Mouse (Mus musculus): ENCODE results near the gene Abhd16a.
A peak's percentile ranks its signal among the peaks of the same experiment; 100 is the strongest.

Abhd16a gene

DNA sequence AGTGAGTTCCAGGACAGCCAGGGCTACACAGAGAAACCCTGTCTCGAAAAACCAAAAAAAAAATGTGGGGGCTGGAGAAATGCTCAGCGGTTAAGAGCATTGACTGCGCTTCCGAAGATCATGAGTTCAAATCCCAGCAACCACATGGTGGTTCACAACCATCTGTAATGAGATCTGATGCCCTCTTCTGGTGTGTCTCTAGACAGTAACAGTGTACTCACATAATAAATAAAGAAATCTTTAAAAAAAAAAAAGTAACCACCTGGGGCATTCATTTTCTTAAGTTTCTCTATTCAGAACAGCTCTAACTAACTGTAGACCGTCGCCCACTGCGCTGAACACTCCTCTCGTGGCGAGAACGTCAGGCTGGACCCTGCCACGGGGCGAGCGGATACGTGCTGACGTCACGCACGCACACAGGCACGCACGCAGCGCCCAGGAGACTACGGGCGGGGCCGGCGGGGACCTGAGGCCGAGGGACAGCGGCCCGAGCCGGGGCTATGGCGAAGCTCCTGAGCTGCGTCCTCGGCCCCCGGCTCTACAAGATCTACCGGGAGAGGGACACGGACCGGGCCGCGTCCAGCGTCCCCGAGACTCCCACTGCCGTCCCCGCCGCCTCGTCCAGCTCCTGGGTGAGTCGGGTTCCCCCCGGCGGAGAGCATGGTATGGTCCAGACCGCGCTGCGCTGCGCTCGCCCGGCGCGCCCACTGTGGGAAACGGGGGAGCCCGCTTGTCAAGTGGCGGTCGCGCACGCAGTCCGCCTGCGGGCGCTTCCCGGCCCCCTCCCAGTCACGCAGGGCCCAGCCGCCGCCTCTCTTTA, at the start of gene Abhd16a:
Gene Abhd16a, plus strand, starts transcription at position 439 of the 820 bp plus-strand sequence.
- peak; percentile 83 for ATAC-seq (ENCODE audit: insufficient number of reproducible peaks, low FRiP score, low TSS enrichment)

GRCm38 (mm10) chr17:35043794-35044193, 45.3 kb upstream of the Abhd16a start:
- ATAC-seq (ENCODE audit: insufficient number of reproducible peaks, low FRiP score, low TSS enrichment): no peak

DNA sequence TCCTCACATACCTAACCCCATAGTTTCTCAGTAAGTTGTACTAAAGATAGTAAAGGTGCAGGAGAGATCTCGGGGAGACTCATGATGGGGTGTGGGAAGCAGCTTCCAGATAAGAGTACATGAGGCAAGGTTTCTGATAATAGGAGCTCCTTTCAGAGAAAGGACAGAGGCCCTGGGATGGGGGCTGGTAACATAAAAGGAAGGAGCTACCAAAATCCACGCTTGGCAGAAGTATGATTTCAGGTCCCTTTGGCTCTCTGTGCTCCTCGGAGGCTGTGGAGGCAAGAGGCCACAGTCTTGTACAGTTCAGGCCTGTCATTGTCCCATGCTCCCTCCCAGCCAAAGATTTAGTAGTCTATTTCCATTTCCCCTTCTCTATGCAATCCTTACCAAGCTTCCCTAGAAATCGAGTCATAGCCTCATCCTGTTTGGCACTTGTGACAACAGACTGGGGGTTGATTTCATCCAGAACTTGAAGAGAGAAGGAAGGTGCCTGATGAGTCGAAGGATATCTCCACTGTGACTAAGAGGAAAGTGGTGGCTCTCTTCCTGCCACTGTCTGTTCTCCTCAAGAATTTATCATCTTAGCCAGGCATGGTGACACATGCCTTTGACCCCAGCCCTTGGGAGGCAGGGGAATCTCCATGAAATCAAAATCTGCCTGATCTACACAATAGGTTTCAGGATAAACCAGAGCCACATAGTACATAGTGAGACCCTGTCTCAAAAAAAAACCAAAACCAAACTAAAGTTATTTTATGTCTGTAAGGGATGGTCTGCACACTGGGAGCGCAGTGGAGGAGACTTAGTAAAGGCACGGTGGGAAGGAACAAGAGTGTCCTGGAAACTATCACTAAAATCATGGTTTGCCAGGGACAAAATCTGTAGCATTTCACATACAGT, 43.9 kb upstream of the Abhd16a start:
- no peak for ATAC-seq (ENCODE audit: insufficient number of reproducible peaks, low FRiP score, low TSS enrichment)

- ATAC-seq (ENCODE audit: insufficient number of reproducible peaks, low FRiP score, low TSS enrichment): no peak
Measured at GRCm38 (mm10) chr17:35045807-35046680, 43.0 kb upstream of the Abhd16a start.

DNA sequence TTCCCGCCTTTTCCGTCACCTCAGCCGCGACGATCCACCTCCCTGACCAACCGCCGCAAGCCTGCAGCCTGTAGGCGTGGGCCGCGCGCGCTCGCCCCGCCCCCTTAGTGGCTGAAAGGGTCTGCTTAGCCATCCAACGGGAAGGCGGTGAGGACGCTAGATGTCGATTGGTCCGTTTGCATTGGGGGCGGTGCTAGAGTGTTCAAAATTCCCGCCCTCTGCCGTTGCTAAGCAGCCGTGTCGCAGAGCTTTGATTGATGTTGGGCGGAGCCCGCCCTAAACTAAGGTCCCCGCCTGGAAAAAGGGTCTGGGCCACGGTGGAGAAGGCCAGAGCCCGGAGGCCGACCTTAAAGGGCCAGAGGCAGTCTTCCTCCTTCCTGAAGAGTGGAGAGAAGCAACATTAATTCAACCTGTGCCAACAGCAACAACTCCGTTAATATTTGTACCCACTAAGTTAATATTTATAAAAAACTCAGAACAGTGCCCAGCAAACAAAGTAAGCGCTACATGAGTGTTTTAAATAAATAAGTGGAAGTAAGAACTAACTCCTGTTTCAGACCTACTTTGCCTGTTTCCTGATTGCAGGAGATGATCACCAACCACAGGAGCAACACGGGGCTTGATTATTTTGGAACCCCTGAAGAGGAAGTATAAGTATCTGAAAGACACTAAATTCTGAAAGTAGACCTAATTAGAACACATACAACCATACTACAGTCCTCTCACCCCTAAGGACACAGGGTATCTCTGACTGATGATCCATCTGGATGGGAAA, 42.2 kb upstream of the Abhd16a start, which contains the start of gene Msh5:
Gene Msh5, minus strand, starts transcription at position 65 of the 775 bp plus-strand sequence.
- ATAC-seq (ENCODE audit: insufficient number of reproducible peaks, low FRiP score, low TSS enrichment): peak; percentile 95

DNA sequence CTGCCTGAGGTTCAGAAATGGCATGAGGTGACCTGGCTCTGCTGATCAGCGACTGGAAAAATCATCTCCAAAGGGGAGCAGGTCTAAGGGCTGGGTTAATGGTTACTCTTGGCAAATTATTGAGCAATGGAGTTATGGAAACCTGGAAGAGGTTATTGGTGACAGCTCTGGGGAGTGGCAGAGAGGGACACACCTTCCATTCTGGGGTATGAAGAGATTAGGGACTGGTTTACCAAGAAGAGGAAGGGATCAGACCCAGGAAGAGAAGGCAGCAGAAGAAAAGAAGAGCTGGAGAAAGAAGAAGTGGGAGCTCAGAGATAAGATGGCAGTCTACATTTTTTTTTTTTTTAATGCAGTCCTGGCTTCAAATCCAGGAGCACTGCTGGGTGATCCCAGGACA, 41.4 kb upstream of the Abhd16a start:
- no peak for ATAC-seq (ENCODE audit: insufficient number of reproducible peaks, low FRiP score, low TSS enrichment)

- no peak for ATAC-seq (ENCODE audit: insufficient number of reproducible peaks, low FRiP score, low TSS enrichment)
Measured at GRCm38 (mm10) chr17:35048149-35048931, 40.7 kb upstream of the Abhd16a start.

- ATAC-seq (ENCODE audit: insufficient number of reproducible peaks, low FRiP score, low TSS enrichment): no peak
Measured at GRCm38 (mm10) chr17:35048932-35049440, 40.1 kb upstream of the Abhd16a start.

GRCm38 (mm10) chr17:35049561-35050016, 39.5 kb upstream of the Abhd16a start, which contains the start of gene Clic1:
TSS of gene Clic1 (plus strand) at chr17:35049966.
- ATAC-seq (ENCODE audit: insufficient number of reproducible peaks, low FRiP score, low TSS enrichment): no peak

GRCm38 (mm10) chr17:35050126-35050750, 38.8 kb upstream of the Abhd16a start:
- no peak for ATAC-seq (ENCODE audit: insufficient number of reproducible peaks, low FRiP score, low TSS enrichment)

DNA sequence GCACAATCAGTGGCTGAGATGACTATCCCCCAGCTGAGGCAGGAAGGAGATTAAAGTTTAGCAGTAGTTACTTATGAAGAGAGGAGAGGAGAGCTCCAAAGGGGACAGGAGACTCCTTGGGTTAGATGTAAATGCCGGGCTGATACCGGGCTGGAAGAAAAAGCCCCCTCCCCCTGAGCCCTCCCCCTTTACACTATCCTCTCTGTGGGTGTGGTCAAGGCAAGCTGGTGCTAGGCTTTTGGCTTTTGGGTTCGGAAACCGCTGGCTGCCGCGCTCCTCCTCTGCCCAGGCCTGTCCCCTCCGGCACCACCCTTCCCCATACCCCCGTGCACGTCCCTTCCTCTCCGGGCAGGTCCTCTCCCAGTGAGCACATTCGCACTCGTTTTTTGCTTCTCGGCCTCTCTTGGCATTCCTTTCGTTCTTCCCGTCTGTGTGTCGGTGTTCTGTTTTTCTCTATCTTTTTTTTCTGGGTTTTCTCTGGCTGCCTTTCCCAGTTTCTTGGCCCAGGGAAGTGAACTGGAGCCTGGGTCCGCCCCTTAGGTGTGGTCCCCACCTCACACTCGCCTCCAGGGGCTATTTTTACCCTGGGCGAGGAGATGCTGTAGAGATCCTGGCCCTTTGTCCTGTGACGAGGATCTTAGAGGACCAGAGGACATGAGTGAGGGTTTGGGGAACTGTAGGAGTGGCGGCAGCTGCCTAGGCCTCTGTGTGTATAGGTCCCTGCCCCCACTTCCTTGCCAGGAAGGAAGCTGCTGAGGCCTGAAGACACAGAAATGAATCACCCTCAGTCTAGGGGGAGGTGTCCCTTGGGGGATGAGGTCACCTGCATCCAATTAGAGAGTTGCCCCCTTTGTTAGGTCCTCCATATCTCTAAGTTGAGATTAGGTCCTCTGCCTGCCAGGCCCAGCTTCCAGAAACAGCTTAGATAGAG, 37.6 kb upstream of the Abhd16a start:
- ATAC-seq (ENCODE audit: insufficient number of reproducible peaks, low FRiP score, low TSS enrichment): 0 out of 2 replicates have a peak, but pooled peaks have one; percentile 33

DNA sequence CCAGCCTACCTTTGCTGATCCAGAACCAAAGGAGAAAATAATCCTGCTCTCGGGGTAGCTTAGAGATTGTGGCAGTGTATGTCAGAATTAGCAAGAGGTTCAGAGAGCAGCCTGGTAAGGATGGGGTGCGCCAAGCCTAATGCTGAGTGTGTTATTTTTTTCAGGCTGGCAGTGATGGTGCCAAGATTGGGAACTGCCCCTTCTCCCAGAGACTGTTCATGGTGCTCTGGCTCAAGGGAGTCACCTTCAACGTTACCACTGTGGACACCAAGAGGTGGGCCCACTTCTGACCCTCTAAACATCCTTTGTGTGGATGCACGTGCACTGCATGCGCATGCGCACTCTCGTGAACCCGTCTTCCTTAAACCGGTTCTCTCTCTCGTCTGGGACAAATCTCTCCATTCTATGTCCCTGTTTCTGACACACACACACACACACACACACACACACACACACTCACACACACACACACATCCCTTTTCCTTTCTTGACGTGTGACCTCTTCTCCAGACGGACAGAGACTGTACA, 36.7 kb upstream of the Abhd16a start:
- no peak for ATAC-seq (ENCODE audit: insufficient number of reproducible peaks, low FRiP score, low TSS enrichment)

- ATAC-seq (ENCODE audit: insufficient number of reproducible peaks, low FRiP score, low TSS enrichment): no peak
Measured at GRCm38 (mm10) chr17:35055691-35056495, 33.2 kb upstream of the Abhd16a start.

GRCm38 (mm10) chr17:35057090-35057489, 32.0 kb upstream of the Abhd16a start:
- no peak for ATAC-seq (ENCODE audit: insufficient number of reproducible peaks, low FRiP score, low TSS enrichment)

DNA sequence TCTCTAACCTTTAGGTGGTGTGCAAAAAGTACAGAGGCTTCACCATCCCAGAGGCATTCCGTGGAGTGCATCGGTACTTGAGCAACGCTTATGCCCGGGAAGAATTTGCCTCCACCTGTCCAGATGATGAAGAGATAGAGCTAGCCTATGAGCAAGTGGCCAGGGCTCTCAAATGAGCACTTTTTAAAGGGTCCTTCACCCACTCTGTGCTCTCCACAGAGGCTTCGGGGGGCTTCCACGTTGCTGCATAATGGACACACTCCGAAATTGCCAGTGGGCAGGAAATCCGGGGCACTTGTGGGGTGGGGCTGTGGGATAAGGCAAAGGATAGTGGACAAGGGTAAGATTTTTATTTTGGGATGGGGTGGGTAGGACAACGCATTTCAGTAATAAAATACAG, 30.7 kb upstream of the Abhd16a start:
- ATAC-seq (ENCODE audit: insufficient number of reproducible peaks, low FRiP score, low TSS enrichment): no peak
